Mouse (Mus musculus): Measurements from ENCODE around the gene Gm28036. TPM values are rescaled to one million over a fixed set of nuclear protein-coding genes. Genes with fewer than 3 reads are reported as not detected.

Gene Gm28036
- polyA plus RNA-seq (2015; fragmentation: Nextera tagmentation; extraction: Ambion mirVana) = 5.4 and 6.2 TPM in 2 replicates

DNA sequence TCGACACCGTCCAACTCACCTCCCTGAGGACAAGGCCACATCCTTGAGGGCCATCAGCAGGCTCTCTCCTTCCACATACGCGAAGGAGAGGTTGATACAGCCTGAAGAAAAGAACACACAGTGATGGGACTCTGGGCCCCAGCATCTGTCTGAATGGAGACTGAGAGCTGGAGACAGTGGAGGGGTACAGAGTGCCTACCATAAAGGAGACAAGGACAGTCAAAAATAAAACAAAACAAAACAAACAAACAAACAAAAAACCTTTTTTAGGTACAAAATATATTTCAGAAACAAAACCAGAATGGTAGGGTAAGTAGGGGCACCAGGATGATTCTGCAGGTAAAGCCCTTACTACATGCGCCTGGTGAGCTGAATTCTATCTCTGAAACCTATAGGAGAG, at the start of gene Gm28036:
Gene Gm28036 (minus strand): TSS at position 101 of the 400 bp plus-strand sequence.
- Histone ChIP-seq H3K9ac (ENCODE audit: low read depth, low read length) (no peak within 1 kb of the TSS), H3K9me3 (replicated peaks; ENCODE audit: control insufficient read depth, low read length) (no peaks in the 10 kb centered on the region), H3K36me3 (ENCODE audit: control insufficient read depth, insufficient read depth) (peaks cover 7% of the 10 kb centered on the region), H3K4me1 (ENCODE audit: control insufficient read depth, low read depth, low read length) (no peaks in the 10 kb centered on the region), H3K4me2 (ENCODE audit: low read depth, low read length) (no peak within 1 kb of the TSS), H3K27ac (ENCODE audit: low read length) (no peak within 1 kb of the TSS), H3K27me3 (ENCODE audit: control insufficient read depth, insufficient read depth, low read depth, low read length) (no peaks in the 10 kb centered on the region), H3K4me3 (ENCODE audit: low read depth, low read length) (no peak within 1 kb of the TSS)
- 88% methylated on average over 5 of the region's 5 CpGs for WGBS (ENCODE audit: insufficient replicate concordance)
- no peak for ATAC-seq (ENCODE audit: low read depth)

DNA sequence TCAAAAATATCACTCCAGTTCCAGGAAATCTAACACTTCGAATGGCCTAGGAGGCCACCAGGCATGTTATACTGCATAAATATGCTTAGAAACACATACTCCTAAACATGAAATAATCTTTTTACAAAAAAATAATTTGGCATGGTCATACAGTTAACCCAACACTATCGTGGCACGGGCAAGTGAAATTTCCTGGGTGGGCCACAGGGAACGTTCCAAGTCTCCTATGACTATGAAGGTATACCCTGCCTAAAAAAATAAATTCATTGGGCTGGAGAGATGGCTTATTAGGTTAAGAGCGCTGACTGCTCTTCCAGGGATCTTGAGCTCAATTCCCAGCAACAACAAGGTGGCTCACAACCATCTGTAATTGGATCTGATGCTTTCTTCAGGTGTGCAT, 39.7 kb upstream of the Gm28036 start:
- no peaks in the 10 kb centered on the region for H3K9me3 ChIP-seq (replicated peaks; ENCODE audit: control insufficient read depth, low read length)
- no peak overlapping the region for H3K4me3 ChIP-seq (ENCODE audit: low read depth, low read length)
- no peaks in the 10 kb centered on the region for H3K4me1 ChIP-seq (ENCODE audit: control insufficient read depth, low read depth, low read length)
- ATAC-seq (ENCODE audit: low read depth) = no peak
- H3K9ac ChIP-seq (ENCODE audit: low read depth, low read length) = no peak overlapping the region
- no peak overlapping the region for H3K4me2 ChIP-seq (ENCODE audit: low read depth, low read length)
- WGBS (ENCODE audit: insufficient replicate concordance) = 91% methylated on average over 5 of the region's 5 CpGs
- no peak overlapping the region for H3K27ac ChIP-seq (ENCODE audit: low read length)
- H3K36me3 ChIP-seq (ENCODE audit: control insufficient read depth, insufficient read depth) = peaks cover 83% of the 10 kb centered on the region
- no peaks in the 10 kb centered on the region for H3K27me3 ChIP-seq (ENCODE audit: control insufficient read depth, insufficient read depth, low read depth, low read length)

DNA sequence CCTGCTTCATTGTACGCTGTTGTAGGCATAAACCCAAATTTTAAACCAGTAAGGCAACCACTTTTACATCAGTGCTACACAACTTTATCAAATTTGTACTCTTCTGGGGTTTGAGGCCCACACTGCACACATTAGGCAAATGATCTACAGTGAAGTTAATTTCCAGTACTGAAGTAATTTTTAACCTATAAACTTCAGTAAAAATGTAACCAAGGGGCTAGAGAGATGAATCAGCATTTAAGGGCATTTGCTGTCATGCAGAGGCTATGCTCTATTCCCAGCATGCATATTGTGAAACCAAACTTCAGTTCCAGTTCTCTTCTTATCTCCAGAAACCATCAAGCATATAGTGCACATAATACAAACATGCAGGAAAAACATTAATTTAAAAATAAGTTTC, 38.6 kb upstream of the Gm28036 start:
- WGBS (ENCODE audit: insufficient replicate concordance) = 83% methylated on average over 1 of the region's 1 CpGs
- H3K36me3 ChIP-seq (ENCODE audit: control insufficient read depth, insufficient read depth) = peaks cover 83% of the 10 kb centered on the region
- H3K4me3 ChIP-seq (ENCODE audit: low read depth, low read length) = no peak overlapping the region
- H3K9ac ChIP-seq (ENCODE audit: low read depth, low read length) = no peak overlapping the region
- no peak overlapping the region for H3K27ac ChIP-seq (ENCODE audit: low read length)
- no peaks in the 10 kb centered on the region for H3K4me1 ChIP-seq (ENCODE audit: control insufficient read depth, low read depth, low read length)
- no peaks in the 10 kb centered on the region for H3K9me3 ChIP-seq (replicated peaks; ENCODE audit: control insufficient read depth, low read length)
- H3K27me3 ChIP-seq (ENCODE audit: control insufficient read depth, insufficient read depth, low read depth, low read length) = no peaks in the 10 kb centered on the region
- no peak for ATAC-seq (ENCODE audit: low read depth)
- no peak overlapping the region for H3K4me2 ChIP-seq (ENCODE audit: low read depth, low read length)

DNA sequence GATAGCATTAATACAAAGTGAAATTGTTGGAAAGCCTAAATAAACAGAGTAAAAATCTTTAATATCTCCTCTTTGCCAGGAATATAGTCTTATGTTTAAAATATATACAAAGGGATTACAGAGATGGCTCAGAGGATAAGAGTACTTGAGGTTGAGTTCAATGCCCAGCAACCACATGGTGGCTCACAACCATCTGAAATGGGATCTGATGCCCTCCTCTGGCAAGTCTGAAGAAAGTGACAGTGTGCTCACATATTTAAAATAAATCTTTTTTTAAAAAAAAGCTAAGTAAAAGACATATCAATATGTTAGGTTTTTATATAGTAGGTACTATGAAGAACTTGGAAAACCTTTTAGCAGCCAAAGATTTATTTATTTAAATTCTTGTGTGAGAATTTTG, 24.6 kb upstream of the Gm28036 start:
- no peaks in the 10 kb centered on the region for H3K9me3 ChIP-seq (replicated peaks; ENCODE audit: control insufficient read depth, low read length)
- peaks cover 68% of the 10 kb centered on the region for H3K36me3 ChIP-seq (ENCODE audit: control insufficient read depth, insufficient read depth)
- no peak overlapping the region for H3K27ac ChIP-seq (ENCODE audit: low read length)
- no peak for ATAC-seq (ENCODE audit: low read depth)
- H3K27me3 ChIP-seq (ENCODE audit: control insufficient read depth, insufficient read depth, low read depth, low read length) = no peaks in the 10 kb centered on the region
- H3K9ac ChIP-seq (ENCODE audit: low read depth, low read length) = no peak overlapping the region
- no peaks in the 10 kb centered on the region for H3K4me1 ChIP-seq (ENCODE audit: control insufficient read depth, low read depth, low read length)
- no peak overlapping the region for H3K4me2 ChIP-seq (ENCODE audit: low read depth, low read length)
- no peak overlapping the region for H3K4me3 ChIP-seq (ENCODE audit: low read depth, low read length)

DNA sequence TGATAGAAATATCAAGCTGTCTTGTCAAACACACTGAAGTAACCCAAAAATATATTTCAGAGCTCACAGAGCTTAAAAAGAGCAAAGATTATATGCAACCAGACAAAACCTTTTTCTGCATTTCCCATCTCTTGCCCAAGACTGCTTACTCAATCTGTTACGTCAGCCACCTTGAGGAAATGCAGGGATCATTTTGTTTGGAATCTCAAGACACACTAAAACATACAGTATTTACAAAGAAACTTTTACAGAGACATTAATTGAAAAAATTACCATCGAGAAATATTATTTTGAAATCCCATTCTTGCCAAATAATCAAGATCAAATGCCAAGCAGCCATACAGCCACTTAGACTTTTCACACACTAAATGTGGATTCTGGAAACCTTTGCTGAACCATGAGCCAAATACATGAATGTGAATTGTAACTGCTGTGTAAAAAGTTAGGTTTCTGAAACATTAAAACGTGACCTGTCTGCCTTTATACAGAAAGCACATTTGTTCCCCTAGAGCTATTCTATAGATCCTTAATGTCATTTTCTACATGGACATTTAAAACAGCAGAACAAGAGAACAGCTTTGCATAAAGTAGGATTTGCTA, 20.5 kb upstream of the Gm28036 start:
- no peak overlapping the region for H3K4me2 ChIP-seq (ENCODE audit: low read depth, low read length)
- 84% methylated on average over 3 of the region's 3 CpGs for WGBS (ENCODE audit: insufficient replicate concordance)
- H3K9me3 ChIP-seq (replicated peaks; ENCODE audit: control insufficient read depth, low read length) = no peaks in the 10 kb centered on the region
- no peak for ATAC-seq (ENCODE audit: low read depth)
- H3K4me3 ChIP-seq (ENCODE audit: low read depth, low read length) = no peak overlapping the region
- peaks cover 10% of the 10 kb centered on the region for H3K4me1 ChIP-seq (ENCODE audit: control insufficient read depth, low read depth, low read length)
- no peak overlapping the region for H3K9ac ChIP-seq (ENCODE audit: low read depth, low read length)
- H3K27me3 ChIP-seq (ENCODE audit: control insufficient read depth, insufficient read depth, low read depth, low read length) = no peaks in the 10 kb centered on the region
- H3K36me3 ChIP-seq (ENCODE audit: control insufficient read depth, insufficient read depth) = peaks cover 46% of the 10 kb centered on the region
- no peak overlapping the region for H3K27ac ChIP-seq (ENCODE audit: low read length)

DNA sequence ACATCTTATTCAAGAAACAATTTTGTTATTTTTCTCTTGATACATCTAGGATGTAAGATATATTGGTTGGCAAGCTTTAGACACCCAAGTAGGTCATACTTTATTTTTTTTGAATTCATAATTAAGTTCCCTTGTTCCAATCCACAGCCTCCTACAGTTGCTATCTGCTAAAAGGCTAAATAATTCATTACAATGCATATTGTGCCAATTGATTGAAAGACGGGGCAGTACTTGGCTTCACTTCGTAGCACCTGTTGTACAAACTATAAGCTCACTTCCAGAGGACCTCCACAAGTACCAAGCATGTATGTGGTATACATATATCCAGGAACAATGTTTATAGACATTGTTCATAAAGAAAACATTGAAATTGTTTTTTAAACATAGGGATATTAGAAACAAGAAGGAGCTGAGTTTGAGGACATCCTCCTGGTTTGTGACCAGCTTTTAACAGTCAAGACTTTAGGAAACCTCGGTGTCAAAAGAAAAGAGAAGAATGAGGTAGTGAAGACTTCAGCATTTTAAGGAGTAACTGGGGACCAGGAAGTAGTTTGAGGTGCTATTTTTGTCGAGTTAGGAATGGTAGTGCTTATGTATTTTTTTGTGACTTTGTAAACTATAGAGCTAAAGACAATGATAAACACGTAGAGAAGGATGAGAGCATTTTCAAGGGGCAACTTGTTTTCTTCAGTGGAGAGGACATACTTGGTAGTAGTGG, 19.5 kb upstream of the Gm28036 start:
- Histone ChIP-seq H3K27ac (ENCODE audit: low read length) (no peak overlapping the region), H3K9ac (ENCODE audit: low read depth, low read length) (no peak overlapping the region), H3K27me3 (ENCODE audit: control insufficient read depth, insufficient read depth, low read depth, low read length) (no peaks in the 10 kb centered on the region), H3K4me1 (ENCODE audit: control insufficient read depth, low read depth, low read length) (peaks cover 10% of the 10 kb centered on the region), H3K4me3 (ENCODE audit: low read depth, low read length) (no peak overlapping the region), H3K36me3 (ENCODE audit: control insufficient read depth, insufficient read depth) (peaks cover 45% of the 10 kb centered on the region), H3K4me2 (ENCODE audit: low read depth, low read length) (no peak overlapping the region), H3K9me3 (replicated peaks; ENCODE audit: control insufficient read depth, low read length) (no peaks in the 10 kb centered on the region)
- ATAC-seq (ENCODE audit: low read depth) = no peak
- 55% methylated on average over 5 of the region's 5 CpGs for WGBS (ENCODE audit: insufficient replicate concordance)

DNA sequence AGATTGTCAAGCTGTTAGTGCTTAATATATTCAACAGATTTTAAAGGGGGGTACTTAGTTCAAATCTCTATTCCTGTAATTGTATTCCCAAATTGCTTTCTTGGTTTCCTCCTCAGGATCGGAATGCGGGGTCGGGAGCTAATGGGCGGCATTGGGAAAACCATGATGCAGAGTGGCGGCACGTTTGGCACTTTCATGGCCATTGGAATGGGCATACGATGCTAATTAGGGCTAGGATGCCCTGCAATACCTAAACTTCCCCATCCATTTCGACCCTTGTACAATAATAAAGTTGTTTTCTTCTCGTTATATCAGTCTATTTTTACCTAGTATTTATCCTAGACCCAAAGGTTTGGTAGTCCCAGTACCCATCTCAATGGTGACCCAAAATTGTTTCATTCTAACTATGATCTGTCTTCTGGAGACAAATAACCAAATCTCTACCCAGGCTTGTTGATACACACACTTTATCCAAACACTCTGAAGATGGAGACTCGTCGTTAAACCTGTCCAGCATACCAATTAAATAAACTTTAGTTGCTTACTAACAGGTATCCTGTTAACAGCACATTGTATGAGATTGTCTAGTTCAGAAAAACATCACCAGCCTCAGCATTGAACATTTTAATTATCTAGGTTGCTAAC, 18.7 kb upstream of the Gm28036 start:
- H3K27me3 ChIP-seq (ENCODE audit: control insufficient read depth, insufficient read depth, low read depth, low read length) = no peaks in the 10 kb centered on the region
- 56% methylated on average over 11 of the region's 11 CpGs for WGBS (ENCODE audit: insufficient replicate concordance)
- no peaks in the 10 kb centered on the region for H3K9me3 ChIP-seq (replicated peaks; ENCODE audit: control insufficient read depth, low read length)
- peaks cover 39% of the 10 kb centered on the region for H3K36me3 ChIP-seq (ENCODE audit: control insufficient read depth, insufficient read depth)
- H3K4me2 ChIP-seq (ENCODE audit: low read depth, low read length) = peak overlapping the region; percentile 76
- no peak for ATAC-seq (ENCODE audit: low read depth)
- no peak overlapping the region; the same call in 1 of the 2 replicates for H3K9ac ChIP-seq (ENCODE audit: low read depth, low read length)
- H3K27ac ChIP-seq (ENCODE audit: low read length) = no peak overlapping the region
- H3K4me3 ChIP-seq (ENCODE audit: low read depth, low read length) = peak overlapping the region; percentile 91
- H3K4me1 ChIP-seq (ENCODE audit: control insufficient read depth, low read depth, low read length) = peaks cover 10% of the 10 kb centered on the region

DNA sequence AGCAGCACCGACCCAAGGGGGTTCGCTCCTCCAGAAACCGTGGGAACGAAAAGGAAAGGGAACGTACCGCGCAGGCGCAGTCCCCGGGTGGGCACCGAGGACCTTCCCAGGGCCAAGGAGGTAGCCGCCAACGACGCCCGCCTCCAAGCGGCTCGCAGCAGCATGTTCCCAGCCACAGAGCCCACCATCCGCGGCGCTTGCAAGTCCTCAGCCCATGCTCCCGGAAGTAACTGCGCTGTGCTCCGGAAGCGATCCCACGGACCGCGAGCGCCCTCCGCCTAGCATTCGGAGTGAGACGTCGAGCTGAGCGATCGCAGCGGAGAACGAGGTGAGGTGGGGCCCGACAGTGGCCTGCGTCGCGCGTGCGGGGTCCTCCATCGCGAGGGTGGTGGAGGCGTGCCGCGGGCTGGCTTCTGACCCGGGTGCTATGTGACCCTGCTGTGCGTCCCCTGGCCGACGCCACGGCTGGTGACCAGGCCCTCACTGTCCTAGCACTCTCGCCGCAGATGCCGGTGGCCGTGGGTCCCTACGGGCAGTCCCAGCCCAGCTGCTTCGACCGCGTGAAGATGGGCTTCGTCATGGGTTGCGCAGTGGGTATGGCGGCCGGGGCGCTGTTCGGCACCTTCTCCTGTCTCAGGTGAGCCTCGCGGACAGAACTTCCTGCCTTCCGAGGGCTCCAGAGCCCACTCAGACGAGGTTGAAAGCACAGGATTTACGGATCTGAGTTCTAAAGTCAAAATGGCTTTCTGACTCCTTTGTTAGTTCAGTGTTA, 17.2 kb upstream of the Gm28036 start, which contains the start of the genes Romo1 and Nfs1:
Gene Romo1 (plus strand): TSS at position 87 of the 772 bp plus-strand sequence.
Gene Nfs1 (minus strand): TSS at position 234 of the 772 bp plus-strand sequence.
- Histone ChIP-seq H3K9me3 (replicated peaks; ENCODE audit: control insufficient read depth, low read length) (no peaks in the 10 kb centered on the region), H3K4me1 (ENCODE audit: control insufficient read depth, low read depth, low read length) (peaks cover 10% of the 10 kb centered on the region), H3K27me3 (ENCODE audit: control insufficient read depth, insufficient read depth, low read depth, low read length) (no peaks in the 10 kb centered on the region), H3K4me2 (ENCODE audit: low read depth, low read length) (peak within 1 kb of the TSS; percentile 76), H3K36me3 (ENCODE audit: control insufficient read depth, insufficient read depth) (peaks cover 27% of the 10 kb centered on the region), H3K9ac (ENCODE audit: low read depth, low read length) (peak within 1 kb of the TSS; percentile 87), H3K4me3 (ENCODE audit: low read depth, low read length) (peak within 1 kb of the TSS; percentile 91), H3K27ac (ENCODE audit: low read length) (peak within 1 kb of the TSS; percentile 92)
- under 1% methylated on average over 70 of the region's 70 CpGs for WGBS (ENCODE audit: insufficient replicate concordance)
- peak; percentile 89 for ATAC-seq (ENCODE audit: low read depth)

All from liver, embryonic 16.5 days (tissue).